Mouse (Mus musculus) layer of hippocampus, adult 9-10 months (tissue): ENCODE results near the gene Olfr1389.
"Not testable (repeated sequence)": the region's sequence is repeated elsewhere in the genome, so short reads cannot be mapped to it uniquely, and the experiment has no call there.

ENCODE experiments used
- DNase-seq: peaks from one replicate; pipeline ENCODE4 v3.0.0; 2022; ENCODE audit warnings: low spot score

Olfr1389 gene

DNA sequence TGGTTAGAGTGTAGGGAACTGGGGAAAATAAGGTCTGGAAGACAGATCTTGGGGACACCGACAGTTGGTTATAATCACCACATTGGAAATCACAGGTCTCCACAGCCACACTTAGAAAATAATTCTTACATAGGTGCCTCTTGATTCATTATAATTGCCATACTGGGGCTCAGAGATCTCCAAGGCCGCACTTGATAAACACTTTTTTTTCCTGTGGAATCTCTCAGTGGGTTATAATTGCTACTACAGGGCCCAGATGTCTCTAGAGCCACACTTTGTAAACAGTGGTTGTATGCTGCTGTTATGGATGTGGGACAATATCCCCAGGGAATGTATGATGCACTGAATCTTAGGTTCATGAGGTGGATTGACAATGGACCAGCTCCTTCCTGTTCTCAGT is at the start of gene Olfr1389:
Olfr1389 (plus strand) TSS at position 301 of the 400 bp plus-strand sequence.
- DNase-seq, result no peak

DNA sequence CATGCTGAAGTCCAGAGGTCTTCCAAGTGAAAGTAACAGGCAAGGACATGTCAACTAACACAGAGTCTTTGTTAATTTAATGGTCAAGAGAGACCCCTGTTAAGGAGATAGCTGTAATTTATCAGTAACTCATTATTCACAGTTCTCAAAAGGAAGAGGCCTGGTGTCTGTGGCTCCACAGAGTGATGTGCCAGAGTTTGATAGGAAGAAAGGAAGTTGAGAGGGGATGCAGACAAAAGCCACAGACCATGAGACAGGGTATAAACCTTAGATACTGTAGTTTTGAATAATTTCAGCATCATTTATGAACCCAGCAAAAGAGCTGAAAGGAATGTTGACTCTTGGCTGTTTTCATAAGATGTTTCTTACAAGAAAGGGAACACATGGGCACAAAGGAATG is 39.7 kb upstream of the Olfr1389 start:
- DNase-seq, result no peak

DNA sequence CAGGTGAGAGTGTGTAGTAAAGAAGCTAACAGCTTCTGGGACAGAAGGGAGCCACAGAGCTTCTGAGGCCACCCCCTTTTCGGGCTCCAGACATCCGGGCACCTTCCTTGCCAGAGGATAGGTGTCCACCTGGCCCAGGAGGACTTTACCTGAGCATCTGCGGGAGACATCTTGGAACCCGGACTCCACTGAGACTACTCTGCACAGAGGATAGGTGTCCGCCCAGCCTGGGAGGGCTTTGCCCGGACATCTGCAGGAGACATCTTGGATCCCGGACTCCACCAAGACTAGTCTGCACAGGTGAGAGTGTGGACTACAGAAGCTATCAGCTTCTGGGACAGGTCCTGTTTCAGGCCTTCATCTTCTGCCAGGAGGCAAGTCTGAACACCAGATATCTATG is 36.7 kb upstream of the Olfr1389 start:
- DNase-seq, result not testable (repeated sequence)

DNA sequence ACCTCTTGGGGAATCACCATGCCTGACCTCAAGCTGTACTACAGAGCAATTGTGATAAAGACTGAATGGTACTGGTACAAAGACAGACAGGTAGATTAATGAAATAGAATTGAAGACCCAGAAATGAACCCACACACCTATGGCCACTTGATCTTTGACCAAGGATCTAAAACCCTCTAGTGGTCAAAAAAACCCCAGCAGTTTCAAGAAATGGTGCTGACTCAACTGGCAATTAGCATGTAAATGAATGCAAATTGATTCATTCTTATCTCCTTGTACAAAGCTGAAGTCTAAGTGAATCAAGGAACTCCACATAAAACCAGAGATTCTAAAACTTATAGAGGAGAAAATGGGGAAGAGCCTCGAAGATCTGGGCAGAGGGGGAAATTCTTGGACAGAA is 30.2 kb upstream of the Olfr1389 start:
- DNase-seq, result not testable (repeated sequence)

DNA sequence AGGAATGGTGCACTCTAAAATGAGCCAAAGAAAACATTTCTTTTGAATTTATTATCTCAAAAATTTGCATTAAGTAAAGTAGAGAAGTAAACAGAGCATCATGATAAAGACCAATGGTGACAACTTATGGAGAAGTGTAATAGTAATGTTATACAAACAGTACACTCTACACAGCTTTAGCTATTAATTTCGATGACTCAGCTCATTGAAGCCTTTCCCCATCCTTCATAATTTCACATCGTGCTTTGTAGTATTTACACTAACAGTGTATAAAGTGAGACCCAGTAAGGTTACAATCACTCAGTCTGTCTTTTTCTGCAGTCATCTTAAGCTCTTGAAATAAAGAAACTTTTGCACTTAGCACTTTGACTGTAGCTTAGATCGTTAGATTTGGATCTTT is 16.1 kb upstream of the Olfr1389 start:
- no peak for DNase-seq

DNA sequence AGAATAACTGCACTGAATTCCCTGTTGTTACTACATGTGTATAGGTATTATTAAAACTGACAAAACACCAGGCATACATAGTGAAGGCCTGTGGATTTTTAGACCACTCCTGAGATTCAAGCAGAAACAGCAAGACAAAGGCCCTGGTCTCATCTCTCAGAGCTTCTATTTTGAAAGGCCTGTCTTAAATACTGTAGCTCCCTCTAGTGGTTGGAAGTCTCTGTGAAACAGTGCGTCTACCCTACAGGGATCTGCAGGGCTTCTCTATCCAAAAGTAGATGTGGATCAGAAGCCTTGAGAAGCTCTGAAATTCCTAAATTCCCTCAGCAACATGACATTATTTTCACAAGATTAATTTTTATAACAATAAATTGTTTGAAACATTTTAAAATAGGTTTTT is 12.3 kb upstream of the Olfr1389 start:
- DNase-seq, result no peak

DNA sequence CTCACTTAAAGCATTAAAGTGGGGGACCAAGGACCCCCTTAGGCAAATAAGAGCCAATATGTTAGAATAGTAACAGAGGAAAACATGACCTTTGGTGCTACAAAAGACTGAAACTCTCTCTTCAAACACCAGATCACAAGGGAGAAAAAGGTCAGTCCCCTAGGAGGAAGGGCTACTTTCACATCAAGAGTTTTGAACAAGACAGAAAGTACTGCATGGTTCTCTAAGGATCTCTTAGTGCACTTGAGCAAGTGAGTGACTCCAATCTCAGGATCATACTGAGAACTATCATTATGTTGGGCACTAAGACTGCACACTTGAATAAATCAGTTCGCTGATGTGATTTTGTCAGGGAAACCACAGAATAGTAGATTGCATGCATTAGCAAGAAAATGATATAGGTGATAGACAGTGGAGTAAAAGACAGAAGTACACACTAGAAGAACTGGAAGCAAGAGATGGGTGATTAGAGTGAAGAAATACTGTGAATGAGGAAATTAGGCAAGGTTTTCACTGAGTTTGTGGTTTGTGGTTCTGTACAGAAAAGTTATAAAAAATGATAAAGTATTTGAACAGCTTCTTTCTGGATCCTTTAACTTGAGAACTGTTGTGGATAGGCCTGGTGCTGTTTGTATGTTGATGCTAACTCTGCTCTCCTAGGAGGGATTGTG is 2.5 kb downstream of the Olfr1389 start:
- no peak for DNase-seq

DNA sequence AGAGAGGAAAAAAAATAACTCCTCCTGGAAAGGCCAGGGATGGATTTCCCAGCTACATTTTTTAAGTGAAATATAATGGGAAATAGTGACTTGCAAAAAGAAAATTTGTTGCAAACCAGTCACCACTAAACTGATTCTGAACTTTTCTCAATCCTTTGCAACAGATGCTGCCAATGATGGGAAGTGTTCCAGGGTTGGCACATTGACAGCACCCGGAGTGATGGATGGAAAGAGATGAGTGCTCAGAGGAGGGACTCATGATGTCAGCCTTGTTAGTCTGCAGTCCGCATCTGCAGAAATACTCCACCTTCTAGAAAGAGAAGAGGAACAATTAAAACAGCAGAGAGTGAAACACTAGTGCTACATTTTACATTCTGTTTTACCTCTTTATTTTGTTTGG is 6.8 kb downstream of the Olfr1389 start:
- DNase-seq, result peak; percentile 5

DNA sequence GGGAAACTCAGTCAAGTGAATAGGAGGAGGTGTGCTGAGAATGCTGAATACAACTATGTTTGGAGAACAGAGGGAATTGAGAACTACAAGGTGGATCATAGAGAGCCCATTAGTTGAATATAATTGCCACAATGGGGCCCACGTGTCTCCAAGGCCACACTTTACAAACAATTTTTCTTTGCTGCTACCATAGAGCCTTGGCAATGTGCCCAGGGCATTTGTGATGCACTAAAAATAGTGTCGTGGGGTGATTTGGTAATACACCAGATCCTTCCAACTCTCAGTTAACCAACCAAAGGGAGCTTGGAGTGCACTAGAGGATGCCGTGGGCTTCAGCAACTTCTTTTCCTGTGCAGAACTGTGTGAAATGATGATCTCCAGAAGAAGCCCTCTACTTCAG is 13.5 kb downstream of the Olfr1389 start, which contains the start of gene Olfr1388:
Olfr1388 (plus strand) TSS at position 214 of the 400 bp plus-strand sequence.
- DNase-seq, result no peak

DNA sequence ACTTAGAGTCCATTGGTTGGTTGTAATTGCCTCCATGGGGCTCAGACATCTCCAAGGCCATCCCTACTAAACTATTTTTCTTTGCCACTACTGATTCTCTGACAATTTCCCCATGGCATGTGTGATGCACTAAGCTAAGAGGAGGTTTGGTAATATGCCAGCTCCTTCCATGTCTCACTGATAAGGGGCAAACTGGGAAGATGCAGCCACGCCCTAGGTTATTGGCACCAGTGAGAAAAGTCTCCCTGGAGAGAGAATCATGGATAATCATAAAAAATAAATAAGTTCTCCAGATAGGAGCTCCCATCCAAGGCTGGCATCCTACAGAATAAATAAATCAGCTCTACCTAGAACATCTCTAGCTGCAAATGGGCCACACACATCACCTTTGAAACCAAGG is 32.2 kb downstream of the Olfr1389 start, which contains the start of gene Olfr1387:
Olfr1387 (plus strand) TSS at position 301 of the 400 bp plus-strand sequence.
- DNase-seq, result no peak

DNA sequence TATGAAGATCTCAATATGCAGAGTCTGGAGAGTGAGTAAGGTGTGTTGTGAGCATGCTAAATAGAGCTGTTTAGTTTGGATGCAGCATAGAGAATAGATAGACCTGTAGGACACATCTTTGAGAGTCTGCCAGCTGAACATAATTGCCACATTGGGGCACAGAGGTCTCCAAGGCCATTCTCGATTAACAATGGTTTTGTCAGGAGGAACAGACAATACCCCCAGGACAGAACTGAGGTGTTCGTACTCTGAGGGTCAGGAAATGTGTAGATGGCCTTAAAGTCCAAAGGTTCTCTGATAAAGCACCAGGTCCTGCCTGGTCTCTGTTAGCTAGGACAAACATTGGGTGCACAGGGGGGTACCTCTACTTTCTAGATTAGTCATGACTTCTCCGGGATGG is 41.9 kb downstream of the Olfr1389 start, which contains the start of gene Olfr1386:
Olfr1386 (plus strand) TSS at position 301 of the 400 bp plus-strand sequence.
- not testable (repeated sequence) for DNase-seq
